Mouse (Mus musculus) heart, postnatal 0 days (tissue): Measurements from ENCODE around the gene Helq. TPM values are rescaled to one million over a fixed set of nuclear protein-coding genes. Genes with fewer than 3 reads are reported as not detected.

ENCODE experiments used
- ATAC-seq: fragments of 200-750 bp; cut with Nextera tagmentation; 2 replicates; pipeline ENCODE4 v1.8.0; 2017; ENCODE audit warnings: low read depth, moderate number of reproducible peaks, moderate library complexity; ENCODE audit not compliant: insufficient read depth
- DNase-seq: peaks from one replicate; pipeline ENCODE4 v3.0.0-alpha.2; 2016; ENCODE audit warnings: low spot score
- H3K27ac ChIP-seq: fragments of 300-500 bp; sonication (generic); 2 replicates; pipeline ENCODE4 v1.5.1; 2014; ENCODE audit warnings: low read depth, mild to moderate bottlenecking
- H3K27me3 ChIP-seq: fragments of 300-500 bp; sonication (generic); 2 replicates; pipeline ENCODE4 v1.6.1; 2014; ENCODE audit warnings: low read length, mixed read lengths; ENCODE audit not compliant: control insufficient read depth, insufficient read depth
- H3K36me3 ChIP-seq: fragments of 300-500 bp; sonication (generic); replicated peaks from 2 replicates; pipeline ENCODE4 v1.6.1; 2014; ENCODE audit warnings: low read length, mixed read lengths; ENCODE audit not compliant: control insufficient read depth, insufficient read depth
- H3K4me1 ChIP-seq: fragments of 300-500 bp; sonication (generic); 2 replicates; pipeline ENCODE4 v1.6.1; 2014; ENCODE audit warnings: antibody characterized with exemption; ENCODE audit not compliant: control insufficient read depth, insufficient read depth
- H3K4me2 ChIP-seq: fragments of 300-500 bp; sonication (generic); 2 replicates; pipeline ENCODE4 v1.6.1; 2014; ENCODE audit warnings: low read depth, mild to moderate bottlenecking, low read length, moderate library complexity
- H3K4me3 ChIP-seq: fragments of 300-500 bp; sonication (generic); 2 replicates; pipeline ENCODE4 v1.5.1; 2014; ENCODE audit warnings: low read depth, low read length
- H3K9ac ChIP-seq: fragments of 300-500 bp; sonication (generic); replicated peaks from 2 replicates; pipeline ENCODE4 v1.6.1; 2014; ENCODE audit warnings: low read depth, low read length, mixed read lengths
- H3K9me3 ChIP-seq: fragments of 300-500 bp; sonication (generic); replicated peaks from 2 replicates; pipeline ENCODE4 v1.6.1; 2016; ENCODE audit warnings: low read length; ENCODE audit not compliant: control insufficient read depth
- CTCF ChIP-seq: IDR thresholded peaks from 2 replicates; pipeline ENCODE4 v1.5.1; 2016; ENCODE audit warnings: antibody characterized with exemption, control low read depth, low read depth
- EP300 ChIP-seq: IDR thresholded peaks from 2 replicates; pipeline ENCODE4 v1.6.1; 2016; ENCODE audit warnings: antibody characterized with exemption, low read depth
- WGBS: fragments of 180-500 bp; shearing (Covaris S2); extraction: QIAGEN DNeasy Blood & Tissue Kit; methylation state at CpG from one replicate; pipeline ENCODE4 v1.1.7; 2014; 5-methylcytosine and 5-hydroxymethylcytosine counted together
- polyA plus RNA-seq: library from polyadenylated mRNA; unstranded; fragments of >200 nt; fragmentation: Nextera tagmentation; extraction: Ambion mirVana; gene quantifications from 2 replicates; pipeline ENCODE4 v1.2.1, GENCODE M21; 2015
- total RNA-seq: library from RNA; depleted of rRNA; stranded (reverse); fragments of >200 nt; gene quantifications from 2 replicates; pipeline ENCODE4 v1.2.3, GENCODE M21; 2014; ENCODE audit warnings: low replicate concordance; rRNA removed

Gene Helq
- total and polyA plus RNA-seq, 2 experiments from 2014 or later = 0.42 to 3.9 TPM

- WGBS = 94% methylated on average over 15 of the region's 15 CpGs
- Histone ChIP-seq H3K4me3 (no peak overlapping the region), H3K4me1 (no peaks in the 10 kb centered on the region; the same call in 1 of the 2 replicates), H3K27me3 (peaks cover 20% of the 10 kb centered on the region), H3K9ac (no peak overlapping the region), H3K36me3 (no peaks in the 10 kb centered on the region), H3K4me2 (no peak overlapping the region), H3K9me3 (no peaks in the 10 kb centered on the region), H3K27ac (no peak overlapping the region)
- no peak for TF ChIP-seq EP300
- no peak for TF ChIP-seq CTCF
- no peak for ATAC-seq
- DNase-seq = no peak
Observed at GRCm38 (mm10) chr5:100716762-100717161, 81.6 kb downstream of the Helq start.

Other genes with a start within 250 kb of the Helq start
- 5.2 and 12.5 TPM in 2 replicates for gene Plac8, start 226.4 kb downstream of the Helq start, total RNA-seq
- 2.9 and 3.2 TPM in 2 replicates for gene Plac8, start 226.4 kb downstream of the Helq start, polyA plus RNA-seq
- 146 and 167 TPM in 2 replicates for gene Coq2, start 123.5 kb downstream of the Helq start, total RNA-seq
- 68.3 and 68.5 TPM in 2 replicates for gene Coq2, start 123.5 kb downstream of the Helq start, polyA plus RNA-seq
- gene Hpse, start 78.9 kb downstream of the Helq start, total RNA-seq = 0.73 and 1.7 TPM in 2 replicates
- 0.38 and 0.63 TPM in 2 replicates for gene Hpse, start 78.9 kb downstream of the Helq start, polyA plus RNA-seq
- gene Mrps18c, start within 50 bp of the Helq start, total RNA-seq = 25.1 and 57.1 TPM in 2 replicates
- 195 and 202 TPM in 2 replicates for gene Mrps18c, start within 50 bp of the Helq start, polyA plus RNA-seq
- 16.7 and 19.5 TPM in 2 replicates for gene Abraxas1, start 22.4 kb upstream of the Helq start, total RNA-seq
- 26.8 and 28.9 TPM in 2 replicates for gene Abraxas1, start 22.4 kb upstream of the Helq start, polyA plus RNA-seq
- gene Gpat3, start 47.1 kb upstream of the Helq start, total RNA-seq = 13.5 and 21.0 TPM in 2 replicates
- 22.1 and 22.6 TPM in 2 replicates for gene Gpat3, start 47.1 kb upstream of the Helq start, polyA plus RNA-seq